Mouse (Mus musculus) gastrocnemius, postnatal 4 days (tissue): ENCODE data around the gene 5730596B20Rik. TPM values are rescaled to one million over a fixed set of nuclear protein-coding genes. Genes with fewer than 3 reads are reported as not detected.

ENCODE experiments used
- DNase-seq, 2 experiments: peaks; one replicate each; pipeline ENCODE4 v3.0.0; 2021 to 2022; ENCODE audit warnings: low spot score in 2 of 2, mixed read lengths in 2 of 2
- total RNA-seq, 2 experiments: library from RNA; stranded (reverse); gene quantifications; 2 replicates each; pipeline ENCODE4 v1.2.3; 2021

The 5730596B20Rik gene
- total RNA-seq, 2 experiments from 2014 or later: 0.34 to 0.54 TPM

DNA sequence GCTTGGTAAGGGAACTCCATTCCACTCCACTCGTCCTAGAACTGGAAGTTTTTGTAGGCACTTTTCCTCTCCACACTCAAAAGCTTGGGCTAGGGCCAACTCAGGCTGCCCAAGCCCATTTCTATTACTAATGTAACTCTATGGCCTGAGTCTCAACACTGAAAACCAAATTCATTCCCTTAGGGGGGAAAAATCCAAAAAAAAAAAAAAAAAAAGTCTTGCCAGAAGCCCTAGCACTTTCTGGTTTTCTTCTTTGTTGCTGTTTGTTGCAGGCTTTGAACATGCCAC lies 15.3 kb upstream of the 5730596B20Rik start:
- DNase-seq: no peak

DNA sequence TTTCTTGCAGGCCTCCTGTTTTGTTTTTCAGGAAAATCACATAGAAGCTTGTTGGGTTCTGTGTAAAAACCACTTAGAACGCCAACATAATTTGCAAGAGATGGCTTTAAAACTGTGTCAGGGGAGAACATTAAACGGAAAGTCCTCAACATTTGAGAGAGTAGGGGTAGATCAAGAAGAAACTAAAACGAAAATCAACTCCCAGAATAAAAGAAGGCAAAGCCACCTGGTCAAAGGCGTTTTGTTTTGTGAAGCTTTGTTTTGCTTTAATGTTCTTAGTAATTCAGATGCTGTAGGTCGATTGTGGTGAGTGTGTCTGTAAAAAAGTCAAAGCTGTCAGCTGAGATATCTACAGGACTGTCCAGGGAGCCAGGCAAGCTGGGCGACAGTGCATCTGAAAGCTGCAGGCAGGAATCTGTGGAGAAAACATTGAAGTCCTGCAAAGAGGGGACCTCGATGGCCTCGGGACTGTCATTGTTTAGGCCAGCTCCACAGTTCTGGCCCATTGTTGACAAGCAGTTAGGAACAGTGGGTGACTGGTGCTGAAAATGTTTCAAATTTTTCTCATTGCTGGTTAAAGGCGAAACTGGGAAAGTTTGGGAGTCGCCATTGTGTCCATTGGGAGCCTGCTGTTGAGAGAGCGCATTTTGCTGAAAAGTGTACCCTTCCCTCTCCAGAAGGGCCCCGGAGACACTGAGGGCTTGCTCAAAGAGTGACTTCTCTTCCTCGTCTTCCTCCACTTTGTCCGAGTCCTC lies 14.5 kb upstream of the 5730596B20Rik start:
- no peak for DNase-seq

GRCm38 (mm10) chr6:52163366-52164031 lies 13.8 kb upstream of the 5730596B20Rik start:
- DNase-seq: no peak

GRCm38 (mm10) chr6:52164051-52164625 lies 13.2 kb upstream of the 5730596B20Rik start:
- DNase-seq: no peak

DNA sequence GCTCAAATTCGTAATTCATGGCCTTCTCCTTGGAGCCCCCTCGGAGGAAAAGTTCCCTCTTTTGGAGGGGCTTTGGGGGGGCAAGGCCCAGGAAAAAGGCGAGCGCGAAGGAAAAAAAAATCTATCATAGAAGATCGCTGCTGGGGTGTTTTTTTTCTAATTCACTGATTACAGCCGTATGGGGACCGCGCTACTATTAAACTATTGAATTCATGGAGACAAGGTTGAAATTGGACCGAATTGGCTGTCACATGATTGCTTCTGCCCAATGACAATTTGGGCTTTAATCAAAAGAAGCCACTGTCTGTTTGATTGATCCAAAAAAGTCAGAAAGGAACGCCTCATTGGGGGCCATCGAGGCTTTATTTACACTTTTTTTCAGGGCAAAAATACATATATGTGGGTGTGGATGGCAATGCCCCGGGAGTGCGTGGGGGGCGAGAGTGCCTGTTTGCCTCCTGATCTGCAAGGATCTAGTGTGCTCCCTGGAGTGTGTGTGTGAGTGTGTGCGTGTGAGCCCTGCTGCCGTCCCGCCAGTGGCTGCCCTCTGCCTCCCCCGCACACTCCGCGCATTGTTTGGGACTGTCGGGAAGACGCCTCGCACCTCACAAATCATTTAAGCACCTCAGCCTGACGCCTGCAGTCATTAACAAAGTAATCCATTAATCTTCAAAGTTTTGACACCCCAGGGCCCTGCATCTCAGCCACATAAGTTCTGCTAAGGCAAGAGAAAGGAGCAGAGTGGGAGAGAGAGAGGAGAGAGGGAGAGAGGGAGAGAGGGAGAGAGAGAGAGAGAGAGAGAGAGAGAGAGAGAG lies 12.5 kb upstream of the 5730596B20Rik start, which contains the start of gene Hoxa2:
TSS of gene Hoxa2 (minus strand) at position 206 of the 815 bp plus-strand sequence.
- no peak for DNase-seq

DNA sequence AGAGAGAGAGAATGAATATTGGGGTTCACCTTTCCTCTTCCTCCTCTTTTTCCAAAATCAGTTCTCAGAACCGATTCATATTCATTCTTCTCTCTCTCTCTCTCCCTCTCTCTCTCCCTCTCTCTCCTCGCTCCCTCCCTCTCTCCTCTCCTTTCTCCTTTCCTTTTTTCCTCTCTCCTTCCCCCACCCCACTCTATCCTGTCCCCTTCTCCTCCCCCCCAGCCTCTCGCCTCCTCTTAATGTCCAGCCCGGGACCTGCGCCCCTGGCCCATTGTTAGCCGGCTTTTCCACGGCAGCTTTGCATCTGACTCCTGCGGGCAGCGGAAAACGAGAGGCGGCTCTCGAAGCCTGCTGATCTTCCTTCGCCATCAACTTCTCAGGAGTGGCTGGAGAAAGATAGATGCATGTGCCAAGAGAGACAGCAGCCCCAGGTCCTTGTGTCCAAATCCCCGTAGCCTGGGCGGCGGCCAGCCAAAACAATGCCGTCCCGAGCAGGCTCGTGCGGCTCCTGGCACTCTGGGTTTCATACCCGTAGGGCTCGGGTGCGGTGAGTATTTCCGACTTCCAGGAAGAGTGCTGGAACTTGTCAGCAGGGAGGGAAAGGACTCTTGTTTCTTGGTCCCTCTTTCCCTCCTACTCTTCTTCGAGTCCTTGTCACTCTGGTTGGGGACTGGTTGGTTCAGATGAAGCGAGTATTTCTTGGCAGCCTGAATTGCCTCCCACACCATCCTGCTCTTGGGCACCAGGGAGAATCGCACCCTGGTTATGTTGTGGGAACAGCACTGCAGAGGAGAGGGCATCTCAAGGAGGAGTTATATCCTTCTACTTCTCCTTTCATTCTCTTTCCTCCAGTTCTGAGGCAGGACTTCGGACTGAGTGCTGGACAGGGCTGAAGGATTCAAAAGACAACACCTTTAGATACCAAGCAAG lies 11.6 kb upstream of the 5730596B20Rik start:
- no peak for DNase-seq

DNA sequence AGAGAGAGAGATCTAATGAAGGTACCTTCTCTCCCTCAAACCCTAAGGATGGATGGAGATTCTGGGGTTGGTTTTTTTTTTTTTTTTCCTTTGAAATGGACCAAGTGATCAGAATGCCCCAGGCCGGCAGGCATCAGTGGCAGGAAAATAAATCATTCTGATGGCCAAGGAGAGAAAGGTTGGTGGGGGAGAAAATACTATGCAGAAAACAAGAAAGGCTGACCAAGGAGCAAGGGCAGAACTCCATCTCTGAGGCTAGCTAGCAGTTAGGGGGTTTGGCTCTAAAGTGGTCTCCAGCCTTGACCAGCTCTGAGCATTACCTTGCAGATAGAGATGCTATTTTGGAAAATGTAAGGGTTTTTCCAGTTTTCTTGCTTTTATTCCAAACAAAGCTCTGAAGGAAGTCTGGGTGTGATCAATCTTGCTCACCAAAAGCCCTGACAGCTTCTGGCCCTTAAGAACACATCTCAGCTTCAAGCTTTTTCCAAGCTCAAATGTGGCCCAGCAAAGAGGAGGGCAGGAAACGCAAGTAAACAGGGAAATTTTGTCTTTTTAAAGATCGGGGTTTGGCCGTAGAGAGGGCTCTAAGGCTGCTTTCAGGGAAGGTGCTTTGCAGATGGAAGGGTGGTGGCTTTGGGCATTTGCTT lies 10.7 kb upstream of the 5730596B20Rik start:
- DNase-seq: no peak

DNA sequence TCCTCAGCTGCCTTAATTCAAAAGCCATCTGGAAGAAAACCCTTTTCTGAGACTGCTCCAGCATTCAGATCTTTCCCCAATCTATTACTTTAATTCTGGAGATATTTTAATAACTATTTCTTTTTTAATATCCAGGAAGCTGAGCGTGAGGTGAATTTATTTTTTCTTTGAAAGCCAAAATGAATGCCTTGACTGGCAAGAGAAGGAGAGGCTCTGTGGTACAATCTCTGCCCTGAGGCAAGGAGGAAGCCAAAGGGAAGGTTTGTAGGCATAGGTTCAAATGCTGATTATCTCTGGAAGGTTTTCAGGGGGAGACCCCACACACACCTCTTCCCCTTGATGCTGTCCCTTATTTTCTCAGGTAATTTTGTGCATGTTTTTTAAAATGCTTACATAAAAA lies 10.1 kb upstream of the 5730596B20Rik start:
- no peak for DNase-seq

GRCm38 (mm10) chr6:52167736-52168161 lies 9.5 kb upstream of the 5730596B20Rik start:
- DNase-seq: no peak

- DNase-seq: peak in 1 of 2 experiments; percentile 19
These were observed 8.9 kb upstream of the 5730596B20Rik start for GRCm38 (mm10) chr6:52168191-52169055.

DNA sequence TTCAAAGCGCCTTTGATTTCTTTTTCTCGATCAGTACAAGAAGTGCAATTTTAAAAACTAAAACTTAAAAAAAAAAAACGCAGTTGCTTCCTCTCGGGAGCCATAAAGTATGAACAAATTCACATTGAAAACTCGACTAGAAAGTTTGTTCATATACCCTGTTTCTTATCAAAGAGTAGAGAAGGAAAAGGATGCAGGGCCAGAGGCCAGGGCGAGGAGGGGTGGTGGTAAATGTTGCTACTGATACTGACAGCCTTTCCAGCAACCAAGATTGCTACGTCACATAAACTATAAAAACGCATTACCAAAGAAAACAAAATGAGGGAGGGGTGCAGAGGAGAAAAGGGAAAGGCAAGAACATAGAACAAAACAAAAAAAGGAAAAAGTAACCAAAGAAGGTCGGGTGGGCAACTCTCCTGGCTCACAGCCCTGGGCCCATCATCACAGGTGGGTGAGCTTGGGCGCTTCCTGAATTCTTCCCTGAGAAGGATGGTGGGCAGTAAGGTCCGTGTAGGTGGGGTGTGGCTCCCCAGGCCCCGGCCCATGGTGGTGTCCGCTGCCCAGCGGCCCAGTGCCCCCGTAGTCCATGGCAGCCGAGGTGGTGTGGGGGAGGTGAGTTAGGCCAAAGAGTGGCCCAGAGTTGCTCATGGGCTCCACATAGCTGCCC lies 7.7 kb upstream of the 5730596B20Rik start:
- DNase-seq: peak in 1 of 2 experiments; percentile 12

GRCm38 (mm10) chr6:52170166-52170897 lies 7.0 kb upstream of the 5730596B20Rik start:
- peak in 1 of 2 experiments; percentile 18 for DNase-seq

DNA sequence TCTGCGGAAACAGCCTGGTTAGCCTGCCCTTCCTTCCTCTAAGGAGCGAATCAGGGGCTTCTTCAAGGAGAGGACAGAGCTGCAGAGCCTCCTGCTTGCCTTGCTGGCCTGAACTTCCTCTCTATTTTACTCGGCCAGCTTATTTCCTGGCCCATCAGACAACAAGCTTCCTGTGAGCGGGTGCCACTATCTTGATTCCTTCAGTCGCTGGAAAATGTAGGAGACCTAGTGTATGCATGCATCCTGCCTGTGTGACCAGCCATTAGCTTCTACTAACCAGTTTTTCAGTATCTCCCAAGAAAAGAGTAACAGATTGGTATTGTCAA lies 6.4 kb upstream of the 5730596B20Rik start:
- DNase-seq: no peak

GRCm38 (mm10) chr6:52171331-52171730 lies 6.0 kb upstream of the 5730596B20Rik start:
- no peak for DNase-seq

DNA sequence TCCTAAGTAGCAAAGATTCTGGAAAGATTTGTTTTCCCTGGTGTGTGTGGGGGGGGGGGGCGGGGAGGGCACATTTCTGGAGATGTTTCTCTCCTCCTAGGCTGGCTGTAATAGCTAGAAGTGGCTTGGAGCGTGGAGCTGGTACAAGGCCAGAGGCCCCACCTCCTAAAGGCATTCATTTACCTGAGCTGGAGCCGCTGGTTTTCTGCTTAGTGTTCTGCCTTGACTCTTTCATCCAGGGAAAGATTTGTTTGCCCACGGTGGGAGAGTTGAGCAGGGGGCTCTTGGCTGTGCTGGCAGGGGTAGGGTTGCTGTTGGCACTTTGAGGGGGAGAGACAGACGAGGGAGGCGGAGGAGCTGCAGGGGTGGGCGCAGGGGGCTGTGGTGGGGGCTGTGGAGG lies 5.4 kb upstream of the 5730596B20Rik start:
- DNase-seq: no peak

DNA sequence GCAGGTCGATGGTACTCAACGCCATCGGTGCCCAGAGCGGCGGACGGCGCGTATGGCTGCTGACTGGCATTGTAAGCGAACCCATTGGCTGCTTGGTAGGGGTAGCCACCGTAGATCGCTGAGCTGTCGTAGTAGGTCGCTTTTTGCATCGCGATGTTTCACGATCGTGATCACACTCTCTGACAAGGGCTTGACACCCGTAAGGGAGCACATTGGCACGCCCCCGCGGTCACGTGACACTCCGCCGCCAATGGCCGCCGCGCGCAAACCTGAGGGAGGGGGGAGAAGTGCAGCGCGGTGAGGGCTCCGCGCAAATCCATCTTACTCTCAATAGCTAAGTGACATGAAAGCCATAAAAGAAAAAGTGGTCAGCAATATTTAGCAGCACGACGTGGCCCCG lies 4.8 kb upstream of the 5730596B20Rik start:
- peak in 1 of 2 experiments; percentile 80 for DNase-seq

- DNase-seq: no peak
These were observed 3.6 kb upstream of the 5730596B20Rik start for GRCm38 (mm10) chr6:52173648-52174047.
